Mouse (Mus musculus): Measurements from ENCODE around the gene Gsta1.
"Not testable (repeated sequence)": the region's sequence is repeated elsewhere in the genome, so short reads cannot be mapped to it uniquely, and the experiment has no call there.

Gsta1 gene

GRCm38 (mm10) chr9:78230461-78230860 lies at the start of gene Gsta1:
Gene Gsta1, plus strand, starts transcription at chr9:78230656.
- in situ Hi-C loops (cut with MboI; ENCODE audit: low pct_unique_long_range_greater_than_20kb in 1 of 2, low sequenced_read_pairs in 2 of 2, unreplicated experiment in 1 of 2), result not testable (repeated sequence)

GRCm38 (mm10) chr9:78182474-78182873 lies 48.0 kb upstream of the Gsta1 start, which contains the start of gene Gsta4:
Gene Gsta4, plus strand, starts transcription at chr9:78182774.
- in situ Hi-C loops (cut with MboI; ENCODE audit: low pct_unique_long_range_greater_than_20kb in 1 of 2, low sequenced_read_pairs in 2 of 2, unreplicated experiment in 1 of 2), result not testable (repeated sequence)

- in situ Hi-C loops (cut with MboI; ENCODE audit: low pct_unique_long_range_greater_than_20kb in 1 of 2, low sequenced_read_pairs in 2 of 2, unreplicated experiment in 1 of 2), result no loop called here
Measured at GRCm38 (mm10) chr9:78185686-78186085, 44.8 kb upstream of the Gsta1 start.

GRCm38 (mm10) chr9:78188910-78189309 lies 41.5 kb upstream of the Gsta1 start:
- in situ Hi-C loops (cut with MboI; ENCODE audit: low pct_unique_long_range_greater_than_20kb in 1 of 2, low sequenced_read_pairs in 2 of 2, unreplicated experiment in 1 of 2), result no loop called here

DNA sequence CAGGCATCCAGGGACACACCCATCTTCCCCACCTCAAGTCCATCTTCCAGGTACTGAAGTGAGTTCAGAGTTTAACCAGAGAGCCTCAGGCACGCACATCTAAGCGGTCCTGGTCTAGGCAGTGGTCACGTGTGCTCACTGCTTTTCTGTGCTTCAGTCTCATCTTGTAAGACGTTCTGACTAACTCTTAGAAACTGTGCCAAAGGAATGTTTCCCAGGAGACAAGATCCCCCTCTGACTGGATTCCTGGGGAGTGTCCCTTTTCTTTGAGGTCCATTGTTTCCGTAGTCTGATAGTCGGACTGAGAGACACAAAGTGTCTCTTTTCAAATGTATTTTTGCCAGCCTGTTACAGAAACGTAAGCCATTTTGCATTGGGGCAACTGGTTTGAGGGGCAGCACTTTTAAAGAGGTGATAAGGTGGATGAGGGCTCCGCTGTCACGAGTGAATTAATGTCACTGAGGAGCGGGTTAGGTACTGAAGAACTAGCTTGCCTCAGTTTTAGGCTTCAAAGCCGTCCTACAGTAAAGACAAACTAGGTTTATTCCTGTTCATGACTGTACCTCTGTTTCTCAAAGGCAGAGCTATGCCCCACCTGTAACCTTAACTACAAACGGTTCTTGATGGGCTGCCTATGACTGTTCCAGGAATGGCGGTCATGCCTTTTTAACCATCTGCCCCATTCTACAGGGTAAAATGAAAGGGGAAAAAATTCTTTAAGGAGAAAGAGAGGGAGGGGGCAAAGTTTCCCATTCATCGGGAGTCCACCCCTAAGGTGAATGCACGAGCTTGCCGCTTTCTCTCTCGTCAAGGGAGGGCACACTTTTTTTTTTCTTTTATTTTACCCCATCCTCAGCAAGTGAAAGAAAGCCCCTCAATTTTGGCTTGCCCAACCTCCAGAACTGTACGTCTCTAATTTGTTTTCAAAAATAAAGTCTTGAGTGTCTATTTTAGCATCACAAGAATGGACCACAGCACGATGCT lies 39.5 kb upstream of the Gsta1 start:
- in situ Hi-C loops (cut with MboI; ENCODE audit: low pct_unique_long_range_greater_than_20kb in 1 of 2, low sequenced_read_pairs in 2 of 2, unreplicated experiment in 1 of 2), result no loop called here

GRCm38 (mm10) chr9:78191736-78192135 lies 38.7 kb upstream of the Gsta1 start:
- in situ Hi-C loops (cut with MboI; ENCODE audit: low pct_unique_long_range_greater_than_20kb in 1 of 2, low sequenced_read_pairs in 2 of 2, unreplicated experiment in 1 of 2), result no loop called here

GRCm38 (mm10) chr9:78193902-78194597 lies 36.4 kb upstream of the Gsta1 start:
- in situ Hi-C loops (cut with MboI; ENCODE audit: low pct_unique_long_range_greater_than_20kb in 1 of 2, low sequenced_read_pairs in 2 of 2, unreplicated experiment in 1 of 2), result no loop called here

DNA sequence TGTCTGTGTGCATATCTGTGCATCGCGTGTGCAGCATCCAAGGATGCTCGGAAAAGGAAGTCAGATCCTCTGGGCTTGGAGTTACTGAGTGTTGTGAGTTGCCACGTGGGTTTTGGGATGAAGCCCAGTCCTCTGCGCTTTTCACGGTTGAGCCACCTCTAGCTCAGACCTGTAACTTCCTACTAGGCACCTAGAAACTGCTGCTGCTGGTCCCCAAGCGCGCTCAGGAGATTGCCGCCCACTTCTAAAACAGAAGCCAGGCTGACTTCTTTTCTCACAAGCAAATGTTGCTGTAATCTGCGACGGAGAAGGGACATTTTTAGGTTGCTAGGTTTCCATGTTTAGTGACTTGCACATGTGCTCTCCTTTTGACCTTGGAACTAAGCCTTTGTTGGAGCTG lies 35.4 kb upstream of the Gsta1 start:
- in situ Hi-C loops (cut with MboI; ENCODE audit: low pct_unique_long_range_greater_than_20kb in 1 of 2, low sequenced_read_pairs in 2 of 2, unreplicated experiment in 1 of 2), result no loop called here

DNA sequence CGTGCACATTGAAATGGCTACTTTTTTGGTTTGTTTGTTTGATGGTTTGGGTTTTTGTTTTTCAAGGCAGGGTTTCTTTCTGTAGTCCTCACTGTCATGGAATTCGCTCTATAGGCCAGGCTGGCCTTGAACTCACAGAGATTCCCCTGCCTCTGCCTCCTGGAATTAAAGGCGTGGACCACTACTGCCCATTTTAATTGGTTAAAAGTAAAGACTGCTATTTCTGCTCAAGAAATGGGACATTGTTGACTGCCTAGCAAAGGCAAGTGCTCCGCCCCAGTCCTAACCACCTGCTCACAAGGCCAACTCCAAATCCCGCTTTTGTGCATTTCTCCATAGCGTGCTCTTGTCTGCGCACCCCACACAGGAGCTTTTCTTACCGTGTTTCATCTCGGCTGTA lies 32.7 kb upstream of the Gsta1 start:
- in situ Hi-C loops (cut with MboI; ENCODE audit: low pct_unique_long_range_greater_than_20kb in 1 of 2, low sequenced_read_pairs in 2 of 2, unreplicated experiment in 1 of 2), result no loop called here

DNA sequence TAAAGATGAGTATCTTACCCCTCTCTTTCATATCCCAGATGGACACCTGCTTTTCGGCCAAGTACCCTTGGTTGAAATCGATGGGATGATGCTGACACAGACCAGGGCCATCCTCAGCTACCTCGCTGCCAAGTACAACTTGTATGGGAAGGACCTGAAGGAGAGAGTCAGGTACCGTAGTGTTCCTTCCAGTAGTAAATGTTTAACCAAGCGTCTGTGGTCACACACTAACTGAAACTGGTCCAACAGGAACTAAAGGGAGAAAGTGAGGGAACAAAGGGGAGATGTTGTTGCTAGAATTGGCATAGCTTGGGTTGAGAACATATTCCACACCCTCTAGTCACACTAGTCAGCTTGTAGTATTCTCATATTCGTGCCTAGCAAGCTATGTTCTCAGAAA lies 26.3 kb upstream of the Gsta1 start:
- in situ Hi-C loops (cut with MboI; ENCODE audit: low pct_unique_long_range_greater_than_20kb in 1 of 2, low sequenced_read_pairs in 2 of 2, unreplicated experiment in 1 of 2), result no loop called here

DNA sequence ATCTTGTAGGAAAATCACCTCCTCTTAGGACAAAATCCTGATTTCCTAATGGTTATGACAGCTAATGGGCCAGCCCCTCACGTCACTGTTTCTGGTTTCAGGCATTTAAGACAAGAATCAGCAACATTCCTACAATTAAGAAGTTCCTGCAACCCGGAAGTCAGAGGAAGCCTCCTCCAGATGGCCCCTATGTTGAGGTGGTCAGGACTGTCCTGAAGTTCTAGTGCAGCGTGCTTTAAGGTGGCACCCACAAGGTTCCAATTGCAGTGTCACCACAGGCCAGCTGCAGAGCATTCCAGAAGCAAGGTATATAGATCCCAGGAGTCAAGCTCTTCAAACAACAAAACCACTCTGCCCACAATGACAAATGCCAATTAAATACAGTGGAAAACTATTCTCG lies 21.5 kb upstream of the Gsta1 start:
- in situ Hi-C loops (cut with MboI; ENCODE audit: low pct_unique_long_range_greater_than_20kb in 1 of 2, low sequenced_read_pairs in 2 of 2, unreplicated experiment in 1 of 2), result no loop called here

DNA sequence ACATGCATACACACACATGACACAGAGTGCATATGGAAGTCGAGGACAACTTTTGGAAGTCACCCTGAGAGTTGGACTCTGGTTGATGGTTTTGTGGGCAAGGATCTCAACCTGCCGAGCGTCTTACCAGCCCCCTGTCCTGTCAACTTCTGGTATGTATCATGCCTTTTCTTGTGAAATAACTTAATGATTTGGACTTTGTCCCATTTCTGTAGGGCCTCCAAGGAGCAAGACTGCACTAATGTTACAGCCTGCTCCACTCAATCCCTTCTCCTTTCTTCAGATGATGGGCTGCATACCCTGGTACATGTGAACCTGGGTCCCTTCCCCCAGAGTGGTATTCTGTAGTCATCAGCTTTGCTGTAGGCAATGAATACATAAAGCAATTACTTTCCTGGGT lies 20.4 kb upstream of the Gsta1 start:
- in situ Hi-C loops (cut with MboI; ENCODE audit: low pct_unique_long_range_greater_than_20kb in 1 of 2, low sequenced_read_pairs in 2 of 2, unreplicated experiment in 1 of 2), result no loop called here

- in situ Hi-C loops (cut with MboI; ENCODE audit: low pct_unique_long_range_greater_than_20kb in 1 of 2, low sequenced_read_pairs in 2 of 2, unreplicated experiment in 1 of 2), result no loop called here
Measured at GRCm38 (mm10) chr9:78210821-78211220, 19.6 kb upstream of the Gsta1 start.

DNA sequence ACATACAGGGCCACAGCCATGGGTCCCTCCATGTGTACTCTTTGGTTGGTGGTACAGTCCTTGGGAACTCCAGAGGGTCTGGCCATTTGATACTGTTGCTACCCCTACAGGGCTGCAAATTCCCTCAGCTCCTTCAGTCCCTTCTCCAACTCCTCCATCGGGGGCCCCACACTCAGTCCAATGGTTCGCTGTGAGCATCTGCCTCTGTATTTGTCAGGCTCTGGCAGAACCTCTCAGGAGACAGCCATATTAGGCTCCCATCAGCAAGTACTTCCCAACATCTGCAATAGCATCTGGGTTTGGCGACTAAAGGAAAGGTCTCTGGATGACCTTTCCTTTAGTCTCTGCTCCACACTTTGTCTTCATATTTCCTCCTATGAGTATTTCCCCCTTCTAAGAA lies 18.9 kb upstream of the Gsta1 start:
- in situ Hi-C loops (cut with MboI; ENCODE audit: low pct_unique_long_range_greater_than_20kb in 1 of 2, low sequenced_read_pairs in 2 of 2, unreplicated experiment in 1 of 2), result no loop called here

GRCm38 (mm10) chr9:78212341-78213049 lies 18.0 kb upstream of the Gsta1 start:
- in situ Hi-C loops (cut with MboI; ENCODE audit: low pct_unique_long_range_greater_than_20kb in 1 of 2, low sequenced_read_pairs in 2 of 2, unreplicated experiment in 1 of 2), result no loop called here

DNA sequence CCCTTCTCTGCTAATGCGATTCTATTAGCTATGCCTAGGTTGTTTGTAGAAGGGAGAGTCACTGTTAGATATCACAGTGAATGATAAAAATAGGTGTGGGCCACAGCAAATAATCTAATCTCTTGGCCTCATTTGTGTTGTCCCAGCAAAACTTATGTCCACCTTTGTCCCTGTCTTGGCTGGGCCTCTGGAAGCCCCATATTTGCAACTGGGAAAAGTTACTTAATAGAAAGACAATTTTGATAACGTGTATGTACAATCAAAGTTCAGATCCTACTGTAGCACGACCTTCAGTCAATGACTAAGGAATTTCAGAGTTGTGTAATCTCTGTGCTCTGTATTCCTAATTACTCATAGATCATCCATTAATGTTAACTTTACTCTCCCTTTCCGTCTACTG lies 13.4 kb upstream of the Gsta1 start:
- in situ Hi-C loops (cut with MboI; ENCODE audit: low pct_unique_long_range_greater_than_20kb in 1 of 2, low sequenced_read_pairs in 2 of 2, unreplicated experiment in 1 of 2), result no loop called here

GRCm38 (mm10) chr9:78222616-78223015 lies 7.8 kb upstream of the Gsta1 start:
- in situ Hi-C loops (cut with MboI; ENCODE audit: low pct_unique_long_range_greater_than_20kb in 1 of 2, low sequenced_read_pairs in 2 of 2, unreplicated experiment in 1 of 2), result no loop called here

GRCm38 (mm10) chr9:78223221-78223902 lies 7.1 kb upstream of the Gsta1 start:
- in situ Hi-C loops (cut with MboI; ENCODE audit: low pct_unique_long_range_greater_than_20kb in 1 of 2, low sequenced_read_pairs in 2 of 2, unreplicated experiment in 1 of 2), result no loop called here

Data from mouse embryonic stem cell (cell line).